Mouse (Mus musculus) CD4-positive, CD25-positive, alpha-beta regulatory T cell, adult 9 weeks (primary cell): Measurements from ENCODE around the gene Cabin1. TPM values are rescaled to one million over a fixed set of nuclear protein-coding genes. Genes with fewer than 3 reads are reported as not detected.

Experiments used
- polyA plus RNA-seq: library from polyadenylated mRNA; unstranded; fragments of 100-300 nt; shearing (Covaris generic); gene quantifications from one replicate; pipeline ENCODE4 v1.2.1, GENCODE M21; 2017

The Cabin1 gene
- polyA plus RNA-seq: 58.5 TPM

DNA sequence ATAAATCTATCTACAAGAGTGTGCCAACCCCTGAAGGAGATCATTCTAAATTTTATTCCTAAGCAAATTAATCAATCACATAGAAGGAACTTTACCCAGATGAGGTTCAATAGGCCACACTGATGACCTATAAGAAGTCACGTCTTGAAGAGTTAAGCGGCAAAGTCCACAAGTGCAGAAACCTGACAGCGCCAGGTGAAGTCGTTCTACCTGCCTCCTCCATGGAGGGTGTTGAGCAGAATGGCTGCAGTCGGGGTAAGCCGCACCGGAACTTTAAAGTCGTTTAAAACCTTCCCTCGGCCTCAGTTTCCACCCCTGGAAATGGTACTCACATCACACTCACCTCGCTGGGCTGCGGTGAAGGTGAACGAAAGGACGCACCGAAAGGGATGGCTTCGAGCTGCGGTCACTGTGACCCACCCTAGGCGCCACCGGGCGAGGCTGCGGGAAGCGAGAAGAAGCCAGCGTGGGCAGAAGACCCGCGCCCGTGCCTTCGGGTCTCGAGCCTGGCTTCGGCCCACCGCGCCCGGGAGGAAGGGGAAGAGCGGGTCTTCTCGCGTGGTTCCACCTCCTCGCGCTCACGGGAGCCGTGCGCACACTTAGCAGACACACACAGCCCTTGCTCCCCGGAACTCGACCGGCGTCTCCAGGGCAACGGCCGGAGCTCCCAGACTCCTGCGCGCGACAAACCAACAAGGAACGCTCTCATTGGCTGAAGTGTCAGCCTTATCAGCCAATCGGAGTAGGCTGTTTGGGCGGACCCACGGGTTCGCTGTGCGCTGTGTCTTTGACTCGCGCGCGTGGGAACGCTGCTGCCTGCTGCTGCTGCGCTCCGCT lies at the start of gene Cabin1:
Cabin1 (minus strand) TSS at position 660 of the 837 bp plus-strand sequence.

GRCm38 (mm10) chr10:75798176-75798696 lies 34.1 kb upstream of the Cabin1 start, which contains the start of gene Gstt1:
Gene Gstt1, minus strand, starts transcription at chr10:75798584.

DNA sequence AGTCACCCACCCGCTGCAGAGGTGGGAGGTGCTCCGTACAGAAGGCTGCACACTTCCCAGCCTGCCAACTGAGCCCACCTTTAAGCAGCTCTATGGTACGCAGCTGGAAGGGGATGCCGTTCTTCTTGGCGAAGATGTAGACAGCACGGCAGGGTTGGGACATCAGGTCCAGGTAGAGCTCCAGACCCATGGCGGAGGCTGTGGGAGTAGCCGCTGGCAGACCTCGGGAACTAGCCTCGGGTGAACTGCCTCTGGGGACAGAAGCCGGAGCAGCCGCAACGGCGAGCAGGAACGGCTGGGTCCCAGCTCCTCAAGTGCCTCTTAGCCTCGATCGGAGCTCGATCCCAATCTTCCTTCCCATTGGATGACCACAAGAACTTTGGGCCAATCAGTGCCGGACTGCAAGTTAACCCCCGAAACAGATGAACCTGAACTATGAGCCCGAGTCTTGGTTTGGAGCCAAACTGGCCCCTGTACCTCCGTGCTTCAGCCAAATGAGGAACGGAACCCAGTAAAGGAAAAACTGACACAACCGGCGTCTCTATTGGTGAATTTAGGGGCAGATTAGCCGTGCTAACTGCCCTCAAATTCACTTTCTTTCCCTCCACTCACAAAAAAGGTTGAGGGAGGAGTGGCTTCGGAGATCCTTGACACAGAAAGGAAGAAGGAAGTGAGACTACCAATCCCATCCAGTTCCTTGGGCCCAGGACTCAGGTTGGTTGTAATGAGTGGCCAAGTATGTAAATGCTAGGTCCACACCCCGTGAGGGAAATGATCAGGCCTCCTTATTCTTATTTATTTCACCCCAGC lies 16.8 kb upstream of the Cabin1 start, which contains the start of the genes Gm20441 and Gstt3:
Gm20441 (minus strand) TSS at position 186 of the 810 bp plus-strand sequence.
Gstt3 (minus strand) TSS at position 646 of the 810 bp plus-strand sequence.

GRCm38 (mm10) chr10:75772795-75773664 lies 8.9 kb upstream of the Cabin1 start, which contains the start of gene Ddt:
Gene Ddt, minus strand, starts transcription at chr10:75773414.

DNA sequence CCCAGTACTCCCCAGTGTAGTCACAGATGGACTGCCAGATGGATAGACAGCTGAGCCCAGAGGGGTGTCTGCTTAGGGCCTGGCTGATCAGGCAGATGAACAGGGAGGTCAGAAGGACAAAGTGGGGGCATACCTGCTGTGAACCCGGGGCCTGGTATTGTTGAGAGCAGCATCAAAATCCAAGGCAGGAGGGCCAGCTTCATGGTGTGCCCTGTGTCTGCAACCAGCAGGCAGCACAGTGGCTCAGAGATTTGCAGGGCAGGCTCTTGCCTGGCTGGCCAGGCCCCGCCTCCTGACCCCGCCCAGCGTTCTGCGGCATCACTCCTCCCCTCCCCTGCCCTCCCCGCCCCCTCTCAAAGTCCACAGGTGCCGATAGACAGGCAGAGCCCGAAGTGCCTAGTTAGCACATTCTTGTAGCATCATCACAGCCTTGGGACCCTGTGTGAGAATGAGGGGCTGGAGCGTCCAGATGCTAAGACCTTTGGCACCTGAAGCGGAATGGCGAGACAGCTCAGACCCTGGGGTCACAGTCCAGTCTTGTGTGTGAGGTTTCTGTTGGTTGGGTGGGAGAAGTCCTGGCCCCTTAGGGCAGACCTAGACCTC lies 120.3 kb downstream of the Cabin1 start, which contains the start of gene Susd2:
Susd2 (minus strand) TSS at position 268 of the 603 bp plus-strand sequence.

Other genes starting within 250 kb of the Cabin1 start
- gene Snrpd3, start 246.8 kb downstream of the Cabin1 start, polyA plus RNA-seq: 255 TPM
- 25.7 TPM for gene Gucd1, start 246.4 kb downstream of the Cabin1 start, polyA plus RNA-seq
- gene Lrrc75b, start 204.0 kb downstream of the Cabin1 start, polyA plus RNA-seq: 0.43 TPM
- gene Ggt1, start 202.7 kb downstream of the Cabin1 start, polyA plus RNA-seq: 5.2 TPM
- gene Ggt5, start 175.0 kb downstream of the Cabin1 start, polyA plus RNA-seq: 8.3 TPM
- 20.7 TPM for gene Susd2, start 120.3 kb downstream of the Cabin1 start, polyA plus RNA-seq
- gene Ddt, start 9.1 kb upstream of the Cabin1 start, polyA plus RNA-seq: 89.5 TPM
- gene Gm20441, start 16.6 kb upstream of the Cabin1 start, polyA plus RNA-seq: 0.55 TPM
- gene Gstt3, start 17.1 kb upstream of the Cabin1 start, polyA plus RNA-seq: 7.5 TPM
- not detected for gene Gstt1, start 34.2 kb upstream of the Cabin1 start, polyA plus RNA-seq
- gene Gstt4, start 58.2 kb upstream of the Cabin1 start, polyA plus RNA-seq: not detected
- gene Gstt2, start 73.1 kb upstream of the Cabin1 start, polyA plus RNA-seq: 61.7 TPM
- 727 TPM for gene Mif, start 95.9 kb upstream of the Cabin1 start, polyA plus RNA-seq
- 2.3 TPM for gene Derl3, start 129.1 kb upstream of the Cabin1 start, polyA plus RNA-seq
- gene Smarcb1, start 157.3 kb upstream of the Cabin1 start, polyA plus RNA-seq: 103 TPM
- gene Chchd10, start 168.8 kb upstream of the Cabin1 start, polyA plus RNA-seq: 42.4 TPM
- 11.1 TPM for gene Mmp11, start 172.2 kb upstream of the Cabin1 start, polyA plus RNA-seq
- gene Gm867, start 176.3 kb upstream of the Cabin1 start, polyA plus RNA-seq: not detected
- 0.46 TPM for gene Vpreb3, start 178.7 kb upstream of the Cabin1 start, polyA plus RNA-seq
- gene Gm5134, start 190.2 kb upstream of the Cabin1 start, polyA plus RNA-seq: 2.3 TPM